Mouse (Mus musculus): ENCODE data around the gene Gm21830. TPM values are rescaled to one million over a fixed set of nuclear protein-coding genes. Genes with fewer than 3 reads are reported as not detected.

The Gm21830 gene
- total and polyA plus RNA-seq, 3 experiments = not detected

DNA sequence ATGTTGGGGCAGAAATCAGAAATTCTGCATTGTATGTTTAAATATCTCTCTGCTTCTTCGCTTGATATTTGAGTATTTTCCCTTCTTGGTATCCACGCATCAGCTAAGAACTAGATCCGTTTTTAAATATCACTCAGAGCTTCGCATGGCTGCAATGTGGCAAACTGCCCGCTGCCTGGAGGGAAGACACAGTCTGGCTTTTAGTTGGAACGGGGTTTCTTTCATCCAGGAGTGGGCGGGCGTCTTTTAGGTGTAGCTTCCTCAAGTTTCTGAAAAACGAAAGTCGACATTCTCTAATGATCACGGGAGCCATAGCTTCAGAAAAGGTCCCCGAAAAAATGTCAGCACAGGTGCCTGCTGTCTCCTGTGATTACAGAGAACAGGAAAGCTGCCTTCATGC, 33.7 kb downstream of the Gm21830 start:
- no peak for TF ChIP-seq MYB (IDR thresholded peaks at IDR 0.05; ENCODE audit: low read depth, low read length)
- no peak for TF ChIP-seq MYC (IDR thresholded peaks at IDR 0.05; ENCODE audit: low read depth, low read length)
- TF ChIP-seq E2F4 (IDR thresholded peaks at IDR 0.05; ENCODE audit: borderline replicate concordance, low read depth, low read length) = no peak
- no peak for TF ChIP-seq HCFC1 (IDR thresholded peaks at IDR 0.05; ENCODE audit: low read depth, low read length)
- TF ChIP-seq MAFK (IDR thresholded peaks at IDR 0.05; ENCODE audit: borderline replicate concordance, low read depth, low read length) = no peak
- TF ChIP-seq ZNF384 (IDR thresholded peaks at IDR 0.05; ENCODE audit: low read depth, low read length) = no peak
- no peak for TF ChIP-seq BHLHE40 (IDR thresholded peaks at IDR 0.05; ENCODE audit: borderline replicate concordance, low read depth, low read length)
- no peak for TF ChIP-seq USF2 (IDR thresholded peaks at IDR 0.05; ENCODE audit: borderline replicate concordance in 1 of 2, insufficient read depth in 1 of 2, low read depth in 1 of 2, low read length in 2 of 2)
- no peak for TF ChIP-seq RAD21 (IDR thresholded peaks at IDR 0.05; ENCODE audit: low read depth, low read length)
- TF ChIP-seq TBP (IDR thresholded peaks at IDR 0.05; ENCODE audit: low read depth, low read length) = no peak
- no peak for TF ChIP-seq SMC3 (IDR thresholded peaks at IDR 0.05; ENCODE audit: low read depth, low read length)
- no peak for TF ChIP-seq SIN3A (IDR thresholded peaks at IDR 0.05; ENCODE audit: low read length)
- no peak for TF ChIP-seq JUND (IDR thresholded peaks at IDR 0.05; ENCODE audit: low read depth, low read length)
- Histone ChIP-seq H3K27ac (ENCODE audit: control insufficient read depth, low read depth, low read length) (no peak overlapping the region), H3K36me3 (ENCODE audit: control insufficient read depth in 1 of 2, insufficient read depth in 2 of 2, low read length in 2 of 2) (no peaks in the 10 kb centered on the region), H3K4me3 (ENCODE audit: control insufficient read depth in 1 of 2, insufficient read depth in 1 of 2, low read depth in 2 of 2, low read length in 2 of 2) (peak overlapping the region; percentile 2 to 15; a peak in 1 of 4 replicates), H3K79me2 (ENCODE audit: control insufficient read depth, insufficient read depth, low read length, poor library complexity) (no peaks in the 10 kb centered on the region), H3K9ac (ENCODE audit: control insufficient read depth, low read depth, low read length, poor library complexity, severe bottlenecking) (no peak overlapping the region), H3K4me1 (ENCODE audit: control insufficient read depth in 1 of 2, insufficient read depth in 2 of 2, low read length in 2 of 2) (no peaks in the 10 kb centered on the region), H3K27me3 (ENCODE audit: control insufficient read depth in 1 of 2, insufficient read depth in 2 of 2, low read length in 2 of 2) (no peaks in the 10 kb centered on the region), H3K9me3 (replicated peaks; ENCODE audit: insufficient read depth, low read length) (no peaks in the 10 kb centered on the region)
- DNase-seq (ENCODE audit: low read depth, low spot score) = no peak

- TF ChIP-seq CTCF (IDR thresholded peaks at IDR 0.05 in 2 of 3, conservative IDR thresholded peaks at IDR 0.05 in 1 of 3; ENCODE audit: control insufficient read depth in 1 of 3, insufficient read depth in 1 of 3, low read depth in 2 of 3, low read length in 3 of 3, poor library complexity in 1 of 3, severe bottlenecking in 1 of 3) = no peak
- TF ChIP-seq RAD21 (IDR thresholded peaks at IDR 0.05; ENCODE audit: low read depth, low read length) = no peak
- no peak for TF ChIP-seq MYB (IDR thresholded peaks at IDR 0.05; ENCODE audit: low read depth, low read length)
- TF ChIP-seq USF2 (IDR thresholded peaks at IDR 0.05; ENCODE audit: borderline replicate concordance in 1 of 2, insufficient read depth in 1 of 2, low read depth in 1 of 2, low read length in 2 of 2) = no peak
- no peak for TF ChIP-seq MXI1 (IDR thresholded peaks at IDR 0.05; ENCODE audit: low read depth, low read length)
- no peak for TF ChIP-seq MAFK (IDR thresholded peaks at IDR 0.05; ENCODE audit: borderline replicate concordance, low read depth, low read length)
- TF ChIP-seq TCF12 (IDR thresholded peaks at IDR 0.05; ENCODE audit: low read depth, low read length) = peak; percentile 79
- peak in 1 of 2 experiments; percentile 21; a peak in 2 of 4 replicates for TF ChIP-seq EP300 (IDR thresholded peaks at IDR 0.05; ENCODE audit: low read depth in 1 of 2, low read length in 2 of 2)
- no peak for TF ChIP-seq HCFC1 (IDR thresholded peaks at IDR 0.05; ENCODE audit: low read depth, low read length)
- H3K79me2 ChIP-seq (ENCODE audit: control insufficient read depth, insufficient read depth, low read length, poor library complexity) = no peaks in the 10 kb centered on the region
- H3K9me3 ChIP-seq (replicated peaks; ENCODE audit: insufficient read depth, low read length) = no peaks in the 10 kb centered on the region
These were observed 47.3 kb downstream of the Gm21830 start for GRCm38 (mm10) chr2:67460857-67461256.

More at GRCm38 (mm10) chr2:67460857-67461256, 47.3 kb downstream of the Gm21830 start:
- Histone ChIP-seq H3K4me1 (ENCODE audit: control insufficient read depth in 1 of 2, insufficient read depth in 2 of 2, low read length in 2 of 2) (no peaks in the 10 kb centered on the region), H3K4me3 (ENCODE audit: control insufficient read depth in 1 of 2, insufficient read depth in 1 of 2, low read depth in 2 of 2, low read length in 2 of 2) (no peak overlapping the region), H3K36me3 (ENCODE audit: control insufficient read depth in 1 of 2, insufficient read depth in 2 of 2, low read length in 2 of 2) (no peaks in the 10 kb centered on the region), H3K27ac (ENCODE audit: control insufficient read depth, low read depth, low read length) (no peak overlapping the region), H3K27me3 (ENCODE audit: control insufficient read depth in 1 of 2, insufficient read depth in 2 of 2, low read length in 2 of 2) (no peaks in the 10 kb centered on the region), H3K9ac (ENCODE audit: control insufficient read depth, low read depth, low read length, poor library complexity, severe bottlenecking) (no peak overlapping the region)
- DNase-seq (ENCODE audit: low read depth, low spot score) = peak; percentile 5
